Mouse (Mus musculus) hindbrain, embryonic 11.5 days (tissue): ENCODE measurements around the gene Noa1. TPM values are rescaled to one million over a fixed set of nuclear protein-coding genes. Genes with fewer than 3 reads are reported as not detected.

ENCODE experiments used
- ATAC-seq: fragments of 200-750 bp; cut with Nextera tagmentation; 2 replicates; pipeline ENCODE4 v1.8.0; 2017; ENCODE audit warnings: mild to moderate bottlenecking, moderate TSS enrichment, moderate library complexity; ENCODE audit not compliant: low FRiP score
- DNase-seq: peaks from one replicate; pipeline ENCODE4 v3.0.0-alpha.2; 2015; ENCODE audit warnings: low spot score
- H3K27ac ChIP-seq: fragments of 300-500 bp; sonication (generic); 2 replicates; pipeline ENCODE4 v1.5.1; 2014; ENCODE audit warnings: mild to moderate bottlenecking, low read depth, low read length
- H3K27me3 ChIP-seq: fragments of 300-500 bp; sonication (generic); 2 replicates; pipeline ENCODE4 v1.6.1; 2014; ENCODE audit warnings: mild to moderate bottlenecking, low read length, moderate library complexity, mixed read lengths; ENCODE audit not compliant: control insufficient read depth, insufficient read depth
- H3K36me3 ChIP-seq: fragments of 300-500 bp; sonication (generic); 2 replicates; pipeline ENCODE4 v1.6.1; 2014; ENCODE audit warnings: mild to moderate bottlenecking, low read length, moderate library complexity, mixed read lengths; ENCODE audit not compliant: control insufficient read depth, insufficient read depth
- H3K4me1 ChIP-seq: fragments of 300-500 bp; sonication (generic); replicated peaks from 2 replicates; pipeline ENCODE4 v1.6.1; 2014; ENCODE audit warnings: low read length, mixed read lengths; ENCODE audit not compliant: control insufficient read depth, insufficient read depth
- H3K4me2 ChIP-seq: fragments of 300-500 bp; sonication (generic); replicated peaks from 2 replicates; pipeline ENCODE4 v1.6.1; 2014; ENCODE audit warnings: mild to moderate bottlenecking, low read depth, low read length
- H3K4me3 ChIP-seq: fragments of 300-500 bp; sonication (generic); 2 replicates; pipeline ENCODE4 v1.5.1; 2014; ENCODE audit warnings: low read depth, low read length
- H3K9ac ChIP-seq: fragments of 300-500 bp; sonication (generic); 2 replicates; pipeline ENCODE4 v1.6.1; 2014; ENCODE audit warnings: low read depth, low read length
- H3K9me3 ChIP-seq: fragments of 300-500 bp; sonication (generic); 2 replicates; pipeline ENCODE4 v1.6.1; 2016; ENCODE audit warnings: low read length; ENCODE audit not compliant: control insufficient read depth
- WGBS: fragments of 180-500 bp; shearing (Covaris S2); extraction: QIAGEN DNeasy Blood & Tissue Kit; methylation state at CpG from one replicate; pipeline ENCODE4 v1.1.7; 2014; 5-methylcytosine and 5-hydroxymethylcytosine counted together
- polyA plus RNA-seq: library from polyadenylated mRNA; unstranded; fragments of >200 nt; fragmentation: Nextera tagmentation; extraction: Ambion mirVana; gene quantifications from 2 replicates; pipeline ENCODE4 v1.2.1, GENCODE M21; 2014

The Noa1 gene
- polyA plus RNA-seq, 1 experiment from 2014 or later = 32.5 TPM

- Histone ChIP-seq H3K4me3 (no peak overlapping the region), H3K9ac (no peak overlapping the region), H3K4me2 (no peak overlapping the region), H3K36me3 (peaks cover 12% of the 10 kb centered on the region), H3K9me3 (no peaks in the 10 kb centered on the region), H3K27me3 (no peaks in the 10 kb centered on the region), H3K27ac (no peak overlapping the region), H3K4me1 (no peaks in the 10 kb centered on the region)
- DNase-seq (no peak), ATAC-seq (no peak)
- 92% methylated on average over 5 of the region's 6 CpGs for WGBS
Observed at GRCm38 (mm10) chr5:77301296-77301903, 8.5 kb downstream of the Noa1 start.

GRCm38 (mm10) chr5:77299486-77299885, 10.4 kb downstream of the Noa1 start:
- H3K27me3 ChIP-seq = no peaks in the 10 kb centered on the region
- H3K36me3 ChIP-seq = peaks cover 9% of the 10 kb centered on the region
- DNase-seq (no peak), ATAC-seq (no peak)
- 94% methylated on average over 2 of the region's 2 CpGs for WGBS
- H3K4me3 ChIP-seq = no peak overlapping the region
- H3K9me3 ChIP-seq = no peaks in the 10 kb centered on the region
- H3K27ac ChIP-seq = no peak overlapping the region
- no peak overlapping the region for H3K4me2 ChIP-seq
- no peaks in the 10 kb centered on the region for H3K4me1 ChIP-seq
- H3K9ac ChIP-seq = no peak overlapping the region

GRCm38 (mm10) chr5:77292803-77293522, 16.9 kb downstream of the Noa1 start:
- H3K4me1 ChIP-seq = no peaks in the 10 kb centered on the region
- H3K27ac ChIP-seq = no peak overlapping the region
- H3K4me3 ChIP-seq = no peak overlapping the region
- H3K9ac ChIP-seq = no peak overlapping the region
- DNase-seq (no peak), ATAC-seq (no peak)
- no peaks in the 10 kb centered on the region for H3K27me3 ChIP-seq
- no peaks in the 10 kb centered on the region for H3K9me3 ChIP-seq
- H3K4me2 ChIP-seq = no peak overlapping the region
- WGBS = 90% methylated on average over 7 of the region's 7 CpGs
- H3K36me3 ChIP-seq = 0 out of 2 replicates have a peak, but pooled peaks cover 4% of the 10 kb centered on the region

- H3K4me2 ChIP-seq = no peak overlapping the region
Observed at GRCm38 (mm10) chr5:77290606-77291005, 19.3 kb downstream of the Noa1 start.

DNA sequence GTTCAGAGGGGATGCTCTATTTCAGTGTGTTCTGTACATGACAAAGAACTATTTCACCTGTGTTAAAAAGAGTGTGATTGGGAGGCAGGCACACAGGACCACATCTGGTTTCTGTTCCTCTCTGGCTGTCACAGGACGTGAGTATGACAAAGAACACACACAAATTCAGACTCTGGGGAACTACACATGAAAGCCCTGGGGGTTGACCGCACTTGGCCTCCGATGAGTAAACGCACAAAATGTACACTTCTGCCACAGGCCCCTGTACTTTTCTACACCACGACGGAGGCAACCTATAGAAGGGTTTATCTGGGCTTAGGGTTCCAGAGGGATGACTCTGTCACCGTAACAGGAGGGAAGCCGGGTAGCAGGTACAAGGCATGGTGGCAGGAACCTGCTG, 20.2 kb downstream of the Noa1 start:
- Histone ChIP-seq H3K9me3 (no peaks in the 10 kb centered on the region), H3K4me1 (no peaks in the 10 kb centered on the region), H3K27ac (no peak overlapping the region), H3K36me3 (0 out of 2 replicates have a peak, but pooled peaks cover 4% of the 10 kb centered on the region), H3K27me3 (no peaks in the 10 kb centered on the region), H3K4me2 (no peak overlapping the region), H3K4me3 (no peak overlapping the region), H3K9ac (no peak overlapping the region)
- ATAC-seq (no peak), DNase-seq (no peak)
- WGBS = 90% methylated on average over 8 of the region's 8 CpGs

More at GRCm38 (mm10) chr5:77290606-77291005, 19.3 kb downstream of the Noa1 start:
- Histone ChIP-seq H3K27me3 (no peaks in the 10 kb centered on the region), H3K4me3 (no peak overlapping the region), H3K9ac (no peak overlapping the region), H3K9me3 (no peaks in the 10 kb centered on the region), H3K4me1 (no peaks in the 10 kb centered on the region), H3K36me3 (0 out of 2 replicates have a peak, but pooled peaks cover 4% of the 10 kb centered on the region), H3K27ac (no peak overlapping the region)
- DNase-seq = no peak
- no peak for ATAC-seq
- 89% methylated on average over 2 of the region's 2 CpGs for WGBS

DNA sequence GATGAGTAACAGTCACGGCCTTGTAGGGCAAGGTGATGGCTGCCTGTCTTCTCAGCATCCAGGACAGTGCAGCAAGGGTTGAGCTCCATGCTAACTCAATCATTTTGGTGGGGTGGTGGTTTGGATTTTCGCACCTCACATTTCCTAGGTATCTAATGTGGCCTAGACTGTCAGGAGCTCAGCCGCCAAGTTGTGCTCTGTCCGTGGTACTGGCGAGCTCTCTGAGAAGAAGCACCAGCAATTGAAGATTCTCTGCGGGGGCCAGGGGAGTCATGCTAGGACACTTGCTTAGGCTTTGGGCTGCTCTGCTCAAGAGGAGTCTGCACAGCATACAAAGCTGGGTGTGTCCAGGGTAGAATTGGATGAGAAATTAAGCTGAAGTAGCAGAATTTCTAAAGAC, 22.0 kb downstream of the Noa1 start:
- ATAC-seq = no peak
- Histone ChIP-seq H3K4me2 (no peak overlapping the region), H3K36me3 (0 out of 2 replicates have a peak, but pooled peaks cover 4% of the 10 kb centered on the region), H3K27ac (no peak overlapping the region), H3K9me3 (no peaks in the 10 kb centered on the region), H3K4me3 (no peak overlapping the region), H3K4me1 (no peaks in the 10 kb centered on the region), H3K27me3 (no peaks in the 10 kb centered on the region), H3K9ac (no peak overlapping the region)
- WGBS = 79% methylated on average over 6 of the region's 6 CpGs
- no peak for DNase-seq

GRCm38 (mm10) chr5:77286904-77287303, 23.0 kb downstream of the Noa1 start:
- no peak for DNase-seq
- no peak overlapping the region for H3K27ac ChIP-seq
- no peak for ATAC-seq
- no peak overlapping the region for H3K9ac ChIP-seq
- H3K4me3 ChIP-seq = no peak overlapping the region
- no peaks in the 10 kb centered on the region for H3K27me3 ChIP-seq
- WGBS = 98% methylated on average over 5 of the region's 5 CpGs
- 0 out of 2 replicates have a peak, but pooled peaks cover 4% of the 10 kb centered on the region for H3K36me3 ChIP-seq
- no peaks in the 10 kb centered on the region for H3K4me1 ChIP-seq
- H3K9me3 ChIP-seq = no peaks in the 10 kb centered on the region
- no peak overlapping the region for H3K4me2 ChIP-seq

- ATAC-seq = no peak
- no peaks in the 10 kb centered on the region for H3K27me3 ChIP-seq
- H3K36me3 ChIP-seq = 0 out of 2 replicates have a peak, but pooled peaks cover 4% of the 10 kb centered on the region
- DNase-seq = no peak
- H3K9ac ChIP-seq = no peak overlapping the region
- H3K4me1 ChIP-seq = no peaks in the 10 kb centered on the region
- WGBS = 89% methylated on average over 7 of the region's 7 CpGs
- no peak overlapping the region for H3K27ac ChIP-seq
- H3K9me3 ChIP-seq = no peaks in the 10 kb centered on the region
- no peak overlapping the region for H3K4me3 ChIP-seq
- H3K4me2 ChIP-seq = no peak overlapping the region
Observed at GRCm38 (mm10) chr5:77285685-77286084, 24.2 kb downstream of the Noa1 start.

DNA sequence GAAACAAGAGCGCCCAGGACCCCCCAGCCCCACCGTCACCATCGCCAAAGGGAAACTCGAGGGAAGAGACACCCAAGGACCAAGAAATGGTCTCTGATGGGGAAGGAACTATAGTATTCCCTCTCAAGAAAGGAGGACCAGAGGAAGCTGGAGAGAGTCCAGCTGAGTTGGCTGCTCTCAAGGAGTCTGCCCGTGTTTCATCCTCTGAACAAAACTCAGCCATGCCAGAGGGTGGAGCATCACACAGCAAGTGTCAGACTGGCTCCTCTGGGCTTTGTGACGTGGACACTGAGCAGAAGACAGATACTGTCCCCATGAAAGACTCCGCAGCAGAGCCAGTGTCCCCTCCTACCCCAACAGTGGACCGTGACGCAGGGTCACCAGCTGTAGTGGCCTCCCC, 27.6 kb downstream of the Noa1 start:
- no peak for DNase-seq
- Histone ChIP-seq H3K4me1 (no peaks in the 10 kb centered on the region), H3K4me3 (no peak overlapping the region), H3K4me2 (no peak overlapping the region), H3K9ac (no peak overlapping the region), H3K27ac (no peak overlapping the region), H3K27me3 (no peaks in the 10 kb centered on the region), H3K36me3 (0 out of 2 replicates have a peak, but pooled peaks cover 5% of the 10 kb centered on the region), H3K9me3 (no peaks in the 10 kb centered on the region)
- 92% methylated on average over 9 of the region's 9 CpGs for WGBS
- no peak for ATAC-seq
